Mouse (Mus musculus): ENCODE results near the gene Ehmt2.

- TF ChIP-seq GATA1 (IDR thresholded peaks at IDR 0.05; ENCODE audit: low read length) (no peak), TAL1 (IDR thresholded peaks at IDR 0.05; ENCODE audit: low read length) (no peak)
These were observed 39.6 kb upstream of the Ehmt2 start for GRCm38 (mm10) chr17:34858670-34859069.

All from erythroblast, embryonic 14.5 days (primary cell).